Mouse (Mus musculus): Measurements from ENCODE around the gene Raver1.

GRCm38 (mm10) chr9:21090972-21091706 is 669 bp downstream of the Raver1 start:
- TF ChIP-seq CTCF (IDR thresholded peaks at IDR 0.05; ENCODE audit: borderline replicate concordance, insufficient read depth, low read depth, low read length) (no peak), POLR2A (IDR thresholded peaks at IDR 0.05; ENCODE audit: borderline replicate concordance, insufficient read depth, low read length) (no peak)

All from cerebellum, adult 2 months (tissue).